Mouse (Mus musculus) hindbrain, embryonic 15.5 days (tissue): ENCODE results near the gene Cyp2r1. TPM values are rescaled to one million over a fixed set of nuclear protein-coding genes. Genes with fewer than 3 reads are reported as not detected.

Experiments
- polyA plus RNA-seq: library from polyadenylated mRNA; unstranded; fragments of >200 nt; fragmentation: Nextera tagmentation; extraction: Ambion mirVana; gene quantifications from 2 replicates; pipeline ENCODE4 v1.2.1, GENCODE M21; 2015

Gene Cyp2r1
- polyA plus RNA-seq, 1 experiment from 2014 or later: 2.0 TPM

Other genes starting within 250 kb of the Cyp2r1 start
- 4.4 TPM in 2 replicates for gene Pde3b, start 147.7 kb downstream of the Cyp2r1 start, polyA plus RNA-seq
- 17.3 and 23.7 TPM in 2 replicates for gene Calca, start 73.4 kb upstream of the Cyp2r1 start, polyA plus RNA-seq
- gene Calcb, start 155.7 kb upstream of the Cyp2r1 start, polyA plus RNA-seq: 4.5 and 6.9 TPM in 2 replicates
- gene Insc, start 180.7 kb upstream of the Cyp2r1 start, polyA plus RNA-seq: 3.6 and 4.6 TPM in 2 replicates